Mouse (Mus musculus): ENCODE results near the gene Agmo.

Agmo gene

GRCm38 (mm10) chr12:37442486-37443013 lies 201.1 kb downstream of the Agmo start:
- DNase-seq = no peak

DNA sequence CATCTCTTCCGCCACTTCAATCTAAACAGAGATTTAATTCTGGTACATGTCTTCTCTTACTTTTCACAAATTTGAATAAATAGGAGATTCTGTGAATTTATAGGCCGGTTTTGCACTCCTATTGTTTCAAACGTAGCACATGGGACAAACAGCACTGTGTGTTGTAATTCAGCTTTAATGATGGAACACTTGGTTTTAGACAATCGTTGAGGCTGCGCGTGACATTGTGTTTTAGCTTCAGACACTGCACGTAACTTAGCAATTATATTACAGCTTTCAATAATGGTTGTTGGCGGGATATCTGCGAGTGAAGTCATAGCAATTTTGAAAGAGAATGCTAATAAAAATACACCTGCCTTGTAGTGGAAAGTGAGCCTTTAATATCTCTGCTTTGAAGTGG lies 203.8 kb downstream of the Agmo start:
- no peak for DNase-seq

- no peak for DNase-seq
Observed at GRCm38 (mm10) chr12:37449597-37449996, 208.2 kb downstream of the Agmo start.

DNA sequence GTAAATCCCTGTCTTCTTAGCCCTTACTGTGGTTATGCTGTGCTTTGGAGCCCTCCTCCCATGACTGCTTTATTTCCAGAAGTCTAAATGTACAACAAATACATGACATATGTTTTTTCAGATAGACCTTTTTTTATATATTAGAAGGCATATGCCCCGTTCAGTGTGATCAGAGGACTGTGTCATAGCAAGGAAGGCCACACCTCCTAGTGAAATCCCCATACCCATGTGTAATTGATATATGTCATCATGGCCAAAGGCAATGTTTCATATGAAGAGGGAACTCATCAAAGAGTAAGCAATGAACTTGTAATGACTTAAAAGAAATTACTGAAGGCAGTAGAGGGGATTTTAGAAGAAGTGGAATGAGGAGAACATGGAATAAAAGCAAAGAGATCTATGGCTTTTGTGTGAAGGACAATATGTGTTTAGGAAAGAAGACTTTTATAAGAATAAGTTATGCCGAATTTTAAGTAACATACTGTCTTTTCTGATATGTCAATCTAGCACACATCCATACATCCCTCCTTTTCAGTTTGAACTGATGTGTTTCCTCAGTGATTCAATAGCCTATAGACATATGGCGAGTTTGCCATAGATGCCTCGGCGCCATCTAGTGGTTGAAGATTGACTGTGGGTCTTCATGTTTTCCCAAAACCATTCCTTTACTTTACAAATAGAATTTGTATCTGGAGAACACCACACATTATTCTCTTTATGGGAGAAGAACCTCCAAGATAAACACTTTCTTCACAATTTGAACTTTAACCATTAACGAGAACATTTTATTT lies 209.1 kb downstream of the Agmo start:
- DNase-seq = no peak

DNA sequence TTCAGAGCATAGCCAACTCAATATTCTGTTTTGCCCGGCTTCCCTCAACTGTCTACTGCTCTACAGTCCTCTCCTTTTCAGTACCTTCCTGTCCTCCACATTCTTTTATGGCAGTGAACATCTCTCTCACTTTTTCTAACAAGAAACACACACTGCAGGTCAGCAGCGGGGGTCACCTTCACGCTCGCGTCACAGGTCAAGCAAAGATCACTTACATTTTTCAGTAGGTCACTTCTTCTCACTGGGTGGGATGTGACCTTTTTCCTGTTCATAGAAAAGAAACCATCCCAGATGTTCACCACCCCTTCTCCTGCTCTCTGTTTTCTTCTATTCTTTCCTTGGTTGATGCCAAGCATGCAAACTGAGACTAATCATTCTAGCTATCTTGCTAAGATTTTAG lies 230.2 kb downstream of the Agmo start:
- DNase-seq = no peak

GRCm38 (mm10) chr12:37476849-37477248 lies 235.4 kb downstream of the Agmo start:
- no peak for DNase-seq

DNA sequence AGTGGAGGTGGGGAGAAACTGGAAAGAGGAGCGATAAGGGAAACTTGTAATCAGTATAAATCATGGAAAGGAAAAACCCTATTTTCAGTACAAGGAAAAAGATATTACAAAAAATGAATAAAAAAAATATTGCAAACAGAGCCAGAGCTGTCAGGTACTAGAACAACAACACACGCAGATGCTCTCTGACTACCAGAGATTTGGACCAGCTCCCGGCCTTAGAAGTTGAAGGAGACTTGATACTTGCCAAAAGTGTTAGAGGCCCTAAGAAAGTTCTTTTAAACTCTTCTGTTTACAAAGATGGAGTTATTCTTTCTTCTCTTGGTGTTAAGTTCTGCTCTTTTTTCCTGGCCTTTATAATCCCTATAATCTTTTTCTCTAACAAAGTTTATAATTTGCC lies 246.6 kb downstream of the Agmo start:
- no peak for DNase-seq

GRCm38 (mm10) chr12:37498871-37499270 lies 257.4 kb downstream of the Agmo start:
- no peak for DNase-seq

- DNase-seq = no peak
Observed at GRCm38 (mm10) chr12:37507406-37507805, 266.0 kb downstream of the Agmo start.

DNA sequence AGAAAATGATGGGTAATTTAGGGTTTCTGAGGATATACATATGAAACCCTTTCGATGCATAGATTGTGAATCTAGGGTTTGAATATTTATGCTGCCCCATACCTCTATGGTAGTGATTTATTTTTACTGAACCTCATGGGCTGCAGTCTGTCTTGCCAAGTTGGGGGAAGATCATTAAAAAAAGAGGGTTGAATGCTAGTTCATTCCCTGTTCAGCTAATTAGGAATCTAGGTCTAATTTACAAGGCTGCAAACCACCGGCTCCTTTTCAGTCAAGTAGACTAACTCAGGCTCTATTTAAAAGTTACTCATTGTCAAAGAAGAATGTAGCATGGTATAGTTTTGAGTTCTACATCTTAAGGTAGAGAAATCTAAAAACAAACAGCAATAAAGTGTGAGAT lies 266.4 kb downstream of the Agmo start:
- no peak for DNase-seq

GRCm38 (mm10) chr12:37521772-37522171 lies 280.3 kb downstream of the Agmo start:
- DNase-seq = no peak

DNA sequence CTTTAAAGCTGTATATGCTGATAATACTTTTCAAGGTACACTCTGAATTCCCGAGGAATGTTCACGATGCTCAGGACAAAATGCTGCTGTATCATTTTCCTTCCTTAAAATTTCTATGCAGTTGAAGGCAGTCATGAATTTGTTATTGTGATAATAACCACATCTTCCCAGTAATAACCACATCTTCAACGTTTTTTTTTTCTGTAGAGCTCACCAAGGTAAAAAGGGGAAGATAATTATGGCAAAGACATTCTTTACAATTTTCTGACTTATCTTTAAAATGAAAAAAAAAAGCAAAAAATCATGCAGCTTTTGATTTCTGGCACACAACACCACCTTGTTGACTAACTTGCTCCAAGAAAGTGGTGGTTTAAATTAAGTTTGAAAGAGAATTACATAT lies 283.2 kb downstream of the Agmo start:
- no peak for DNase-seq

DNA sequence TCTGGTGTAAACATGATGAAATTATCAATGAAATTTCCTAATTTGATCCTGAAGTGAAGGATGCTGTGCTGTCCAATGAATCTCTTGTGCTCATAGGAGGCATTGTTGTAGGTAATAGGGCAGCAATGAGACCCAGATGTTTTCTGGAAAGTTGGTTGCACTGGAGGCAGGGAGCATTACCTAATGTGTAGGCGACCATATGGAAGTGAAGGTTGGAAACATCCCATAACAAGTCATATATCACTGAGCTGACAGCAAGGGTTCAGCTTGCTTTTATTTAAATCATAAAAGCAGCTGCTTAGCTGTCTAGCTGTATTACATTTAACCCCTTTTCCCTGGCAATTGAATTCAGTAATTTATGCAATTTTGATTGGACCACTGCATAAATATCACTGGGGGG lies 299.6 kb downstream of the Agmo start:
- no peak for DNase-seq

DNA sequence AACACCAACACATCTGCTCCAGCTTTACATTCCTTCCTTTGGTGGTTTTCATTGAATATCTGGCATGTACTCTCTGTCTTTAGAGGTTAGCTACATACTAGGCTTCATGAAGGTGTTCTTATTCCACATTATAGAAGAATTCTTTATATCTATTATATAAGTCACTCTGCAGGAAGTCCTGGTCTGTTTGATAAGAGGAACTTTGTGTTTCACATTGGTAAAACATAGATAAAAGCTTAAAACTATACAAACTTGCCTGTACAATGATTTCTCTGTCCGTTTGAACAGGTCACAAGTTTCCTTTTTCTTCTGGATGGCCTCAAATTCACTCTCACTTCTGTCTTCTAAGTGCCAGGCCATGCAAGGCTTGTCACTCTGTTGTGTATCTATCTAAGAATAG lies 316.8 kb downstream of the Agmo start:
- DNase-seq = no peak

- DNase-seq = no peak
Observed at GRCm38 (mm10) chr12:37565882-37566596, 324.6 kb downstream of the Agmo start.

DNA sequence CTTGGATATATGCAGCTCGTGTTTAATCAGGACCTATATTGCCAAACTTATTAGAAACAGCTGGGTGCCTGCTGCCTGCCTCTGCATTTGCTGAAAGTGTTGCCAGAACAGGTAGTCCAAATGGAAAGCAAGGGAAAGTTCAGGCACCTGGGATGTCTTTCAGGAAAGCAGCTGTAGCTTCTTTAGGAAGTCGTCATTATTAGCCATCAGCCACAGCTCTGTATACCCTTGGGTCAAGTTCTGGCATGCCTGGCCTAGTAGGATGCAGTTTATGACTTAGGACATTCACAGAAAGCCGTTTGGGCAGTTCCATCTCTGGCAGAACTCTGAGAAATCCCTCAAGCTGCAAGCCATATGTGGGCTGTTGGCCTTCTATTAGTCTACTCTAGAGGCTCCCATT lies 330.5 kb downstream of the Agmo start:
- no peak for DNase-seq

DNA sequence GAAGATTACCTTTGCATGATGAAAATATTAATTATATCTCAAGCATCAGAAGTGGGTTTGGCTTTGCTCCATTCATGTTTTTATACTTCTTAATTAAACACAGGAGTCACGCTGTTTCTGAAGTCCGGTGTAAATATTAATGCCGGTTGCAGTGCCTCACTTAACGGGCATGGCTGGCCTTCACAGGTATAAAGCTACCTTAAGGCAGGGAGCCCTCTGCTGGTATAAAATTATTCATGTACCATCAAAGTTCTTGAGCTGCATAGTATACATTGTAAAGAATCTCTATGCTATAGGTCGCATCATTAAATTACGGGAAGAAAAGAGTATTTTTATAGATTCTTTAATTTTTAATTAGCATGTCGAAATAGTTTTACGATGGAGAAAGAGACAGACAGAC lies 341.3 kb downstream of the Agmo start:
- no peak for DNase-seq

GRCm38 (mm10) chr12:37592853-37593252 lies 351.4 kb downstream of the Agmo start:
- no peak for DNase-seq

DNA sequence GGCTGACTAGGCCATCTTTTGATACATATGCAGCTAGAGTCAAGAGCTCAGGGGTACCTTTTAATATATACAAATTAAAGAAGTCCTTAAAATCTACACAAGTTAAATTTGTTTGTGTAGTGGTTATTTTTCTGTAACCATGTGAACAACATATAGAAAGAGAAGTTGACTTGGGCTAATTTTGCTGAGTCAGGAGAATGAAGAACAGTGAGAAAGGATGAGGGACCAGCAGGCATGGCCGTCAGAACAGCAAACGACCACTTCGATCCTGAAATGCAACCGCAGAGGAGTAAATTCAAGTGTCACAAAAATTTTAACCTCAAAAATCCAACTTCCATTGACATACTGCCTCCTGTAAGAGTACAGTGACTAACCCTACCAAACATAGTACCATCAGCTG lies 371.4 kb downstream of the Agmo start:
- no peak for DNase-seq

DNA sequence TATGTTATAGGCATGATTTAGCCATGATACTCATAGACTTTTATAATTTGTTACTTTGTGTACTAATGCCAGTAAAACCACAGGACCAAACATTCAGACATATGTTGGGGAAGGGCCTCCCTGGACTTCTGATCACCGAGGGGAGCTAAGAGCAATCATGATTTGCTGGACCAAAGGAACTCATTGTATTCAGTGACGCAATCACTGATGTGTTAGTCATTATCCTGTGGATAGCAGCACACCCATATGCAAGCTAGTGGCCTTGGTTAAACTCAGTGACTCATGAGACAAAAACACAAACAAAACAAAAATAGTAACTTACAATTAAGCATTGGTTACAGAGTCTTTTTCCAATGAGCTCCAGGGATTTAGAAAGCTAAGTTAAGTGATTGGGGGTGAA lies 373.3 kb downstream of the Agmo start:
- no peak for DNase-seq

DNA sequence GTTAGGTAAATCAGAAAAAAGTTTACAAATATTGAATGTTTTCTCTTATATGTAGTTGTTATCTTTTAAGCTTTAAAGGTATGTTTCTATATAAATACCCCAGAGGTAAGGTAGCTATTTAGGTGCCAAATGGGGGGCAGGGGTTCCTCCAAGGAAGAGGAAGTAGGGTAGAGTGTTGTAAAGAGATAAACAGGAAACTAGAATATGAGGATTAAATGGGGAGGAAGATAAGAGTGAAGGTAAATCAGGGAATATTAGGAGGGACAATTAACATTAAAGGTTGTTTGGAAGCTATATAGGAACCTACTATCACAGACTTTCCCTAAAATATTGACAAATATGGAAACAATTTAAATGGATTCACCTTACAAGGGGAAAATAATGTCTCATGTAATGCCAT lies 382.6 kb downstream of the Agmo start:
- no peak for DNase-seq

Data from heart, adult 11 months (tissue).